Mouse (Mus musculus) neural tube, embryonic 12.5 days (tissue): ENCODE data around the gene Soga3. TPM values are rescaled to one million over a fixed set of nuclear protein-coding genes. Genes with fewer than 3 reads are reported as not detected.

Experiments used
- ATAC-seq: fragments of 200-750 bp; cut with Nextera tagmentation; 2 replicates; pipeline ENCODE4 v1.8.0; 2017; ENCODE audit warnings: low read depth, mild to moderate bottlenecking, moderate TSS enrichment, moderate library complexity; ENCODE audit not compliant: low FRiP score
- H3K27ac ChIP-seq: fragments of 300-500 bp; sonication (generic); 2 replicates; pipeline ENCODE4 v1.5.1; 2016
- H3K27me3 ChIP-seq: fragments of 300-500 bp; sonication (generic); replicated peaks from 2 replicates; pipeline ENCODE4 v1.6.1; 2016; ENCODE audit warnings: mild to moderate bottlenecking
- H3K36me3 ChIP-seq: fragments of 300-500 bp; sonication (generic); 2 replicates; pipeline ENCODE4 v1.6.1; 2016; ENCODE audit warnings: mild to moderate bottlenecking
- H3K4me1 ChIP-seq: fragments of 300-500 bp; sonication (generic); 2 replicates; pipeline ENCODE4 v1.6.1; 2016
- H3K4me2 ChIP-seq: fragments of 300-500 bp; sonication (generic); replicated peaks from 2 replicates; pipeline ENCODE4 v1.6.1; 2016; ENCODE audit warnings: mild to moderate bottlenecking
- H3K4me3 ChIP-seq: fragments of 300-500 bp; sonication (generic); 2 replicates; pipeline ENCODE4 v1.5.1; 2016
- H3K9ac ChIP-seq: fragments of 300-500 bp; sonication (generic); 2 replicates; pipeline ENCODE4 v1.6.1; 2016; ENCODE audit warnings: mild to moderate bottlenecking
- H3K9me3 ChIP-seq: fragments of 300-500 bp; sonication (generic); 2 replicates; pipeline ENCODE4 v1.6.1; 2016; ENCODE audit warnings: mild to moderate bottlenecking
- WGBS: fragments of 180-500 bp; shearing (Covaris S2); methylation state at CpG from one replicate; pipeline ENCODE4 v1.1.7; 2016; 5-methylcytosine and 5-hydroxymethylcytosine counted together
- polyA plus RNA-seq: library from polyadenylated mRNA; unstranded; fragments of >200 nt; fragmentation: Nextera tagmentation; extraction: Ambion mirVana; gene quantifications from 2 replicates; pipeline ENCODE4 v1.2.1, GENCODE M21; 2016

Gene Soga3
- 79.9 and 80.6 TPM in 2 replicates for polyA plus RNA-seq

DNA sequence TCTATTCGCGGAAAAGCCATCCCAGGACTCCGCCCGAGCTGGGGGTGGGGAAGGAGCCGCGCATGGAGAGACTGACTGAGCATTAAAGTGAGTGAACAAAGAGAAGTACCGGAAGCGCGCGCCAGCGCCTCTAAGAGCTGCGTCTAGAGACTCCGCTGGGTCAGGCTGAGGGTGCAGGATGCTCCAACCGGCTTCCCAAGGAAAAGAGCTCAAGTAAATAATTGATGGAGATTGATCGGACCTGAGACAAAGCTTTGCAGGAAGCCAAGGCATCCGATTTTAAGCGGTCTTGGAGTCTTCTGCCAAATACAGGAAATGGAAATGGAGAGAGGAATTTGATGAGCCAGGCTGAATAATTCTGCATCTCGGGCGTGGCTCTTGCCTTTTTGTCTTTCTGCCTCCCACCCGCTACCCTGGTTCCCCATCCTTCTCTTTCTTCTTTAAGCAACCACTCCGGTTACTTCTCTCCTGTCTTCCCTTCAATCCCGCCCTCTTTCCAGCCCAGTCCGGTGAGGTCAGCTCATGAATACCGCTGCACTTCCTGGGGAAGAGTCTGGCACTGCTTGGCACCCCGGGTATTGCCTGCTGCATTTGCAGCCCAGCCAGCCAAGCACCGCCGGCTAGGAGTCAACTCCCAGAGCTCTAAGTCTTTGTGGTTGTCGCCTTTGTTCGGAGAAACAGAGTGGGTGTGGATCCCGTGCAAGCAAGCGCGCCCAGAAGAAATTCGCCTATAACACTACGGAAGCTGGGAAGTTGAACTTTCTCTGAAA lies at the start of gene Soga3:
Gene Soga3, plus strand, starts transcription at position 274 of the 770 bp plus-strand sequence.
- H3K27me3 ChIP-seq, result no peaks in the 10 kb centered on the region
- H3K27ac ChIP-seq, result peak within 1 kb of the TSS; percentile 82
- H3K4me2 ChIP-seq, result peak within 1 kb of the TSS; percentile 87
- peaks cover 24% of the 10 kb centered on the region for H3K4me1 ChIP-seq
- no peaks in the 10 kb centered on the region for H3K9me3 ChIP-seq
- peak; percentile 86 for ATAC-seq
- WGBS, result under 1% methylated on average over 34 of the region's 34 CpGs
- H3K9ac ChIP-seq, result peak within 1 kb of the TSS; percentile 71
- peak within 1 kb of the TSS; percentile 78 for H3K4me3 ChIP-seq
- no peaks in the 10 kb centered on the region; the same call in 1 of the 2 replicates for H3K36me3 ChIP-seq

GRCm38 (mm10) chr10:29106962-29107361 lies 36.7 kb upstream of the Soga3 start:
- no peaks in the 10 kb centered on the region for H3K4me1 ChIP-seq
- H3K27me3 ChIP-seq, result no peaks in the 10 kb centered on the region
- no peaks in the 10 kb centered on the region for H3K36me3 ChIP-seq
- no peak overlapping the region for H3K4me3 ChIP-seq
- ATAC-seq, result peak; percentile 58
- WGBS, result 11% methylated on average over 4 of the region's 4 CpGs
- H3K27ac ChIP-seq, result no peak overlapping the region
- H3K4me2 ChIP-seq, result no peak overlapping the region
- H3K9ac ChIP-seq, result no peak overlapping the region
- no peaks in the 10 kb centered on the region for H3K9me3 ChIP-seq

DNA sequence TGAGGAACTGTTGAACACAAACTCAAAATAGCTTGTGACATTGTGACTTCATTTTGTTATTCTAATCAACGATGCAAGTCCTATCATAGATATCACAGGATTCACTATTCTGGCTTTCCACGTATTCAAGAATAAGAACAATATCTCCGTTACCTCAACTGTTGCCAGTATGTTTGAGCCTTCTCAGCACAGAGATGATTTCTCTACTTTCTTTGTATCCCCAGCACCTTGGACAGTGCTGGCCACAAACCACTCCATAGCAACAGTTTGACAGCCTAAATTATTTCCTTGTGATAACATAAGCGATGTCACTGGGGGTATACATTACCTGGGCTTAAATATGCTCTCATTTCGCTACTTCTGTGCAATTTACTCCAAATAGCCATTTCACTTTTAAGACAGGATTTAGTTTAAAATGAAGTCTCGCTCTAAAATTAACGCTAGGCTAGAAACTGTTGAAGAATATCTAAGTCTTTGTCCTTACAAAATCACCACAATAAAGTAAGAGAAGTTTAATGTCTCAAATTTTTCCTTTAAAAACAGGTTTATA lies 1.0 kb upstream of the Soga3 start:
- 0 out of 2 replicates have a peak overlapping the region, but pooled peaks have one; percentile 3 for H3K4me3 ChIP-seq
- H3K9me3 ChIP-seq, result no peaks in the 10 kb centered on the region
- peak overlapping the region; percentile 87 for H3K4me2 ChIP-seq
- H3K4me1 ChIP-seq, result peaks cover 13% of the 10 kb centered on the region; the same call in 1 of the 2 replicates
- no peak overlapping the region for H3K9ac ChIP-seq
- H3K36me3 ChIP-seq, result no peaks in the 10 kb centered on the region
- no peak for ATAC-seq
- H3K27ac ChIP-seq, result no peak overlapping the region
- H3K27me3 ChIP-seq, result no peaks in the 10 kb centered on the region
- 38% methylated on average over 7 of the region's 7 CpGs for WGBS

DNA sequence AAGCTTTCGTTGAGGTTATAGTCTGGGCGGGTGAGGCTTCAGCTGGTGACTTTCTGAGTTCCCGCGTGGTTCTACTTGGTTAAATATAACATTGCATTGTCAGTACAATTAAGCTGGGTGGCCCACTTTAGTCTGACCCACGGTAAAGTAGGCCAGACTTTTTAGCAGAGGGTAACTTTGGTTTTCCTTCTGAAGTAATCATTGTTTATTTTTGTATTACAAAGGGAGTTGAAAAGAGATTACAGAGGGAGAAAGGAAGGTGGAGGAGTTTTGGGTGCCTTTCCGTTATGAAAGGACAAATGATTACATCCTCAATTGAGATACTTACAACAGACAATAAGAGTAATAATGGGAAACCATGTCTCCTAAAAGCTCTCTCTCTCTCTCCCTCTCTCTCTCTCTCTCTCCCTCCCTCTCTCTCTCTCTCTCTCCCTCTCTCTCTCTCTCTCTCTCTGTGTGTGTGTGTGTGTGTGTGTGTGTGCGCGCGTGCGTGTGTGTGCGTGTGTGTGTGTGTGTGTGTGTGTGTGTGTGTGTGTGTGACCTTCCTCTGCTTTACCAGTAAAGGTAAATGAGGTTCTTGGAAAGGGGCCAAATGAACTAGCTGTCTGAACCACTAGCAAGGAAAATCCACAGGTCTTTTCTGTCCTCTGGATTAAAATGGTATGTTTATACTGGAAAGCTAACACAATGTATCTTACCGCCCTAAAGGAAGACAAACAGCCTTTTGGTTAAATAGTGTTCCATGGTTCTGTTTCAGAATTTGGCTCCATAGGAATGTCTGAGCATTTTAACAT lies 1.2 kb downstream of the Soga3 start:
- Histone ChIP-seq H3K9me3 (no peaks in the 10 kb centered on the region), H3K27ac (peak overlapping the region; percentile 82; the same call in 1 of the 2 replicates), H3K9ac (peak overlapping the region; percentile 71), H3K27me3 (no peaks in the 10 kb centered on the region), H3K4me2 (peak overlapping the region; percentile 87), H3K4me1 (peaks cover 25% of the 10 kb centered on the region), H3K4me3 (peak overlapping the region; percentile 78), H3K36me3 (no peaks in the 10 kb centered on the region; the same call in 1 of the 2 replicates)
- WGBS, result 9% methylated on average over 7 of the region's 12 CpGs
- ATAC-seq, result no peak

DNA sequence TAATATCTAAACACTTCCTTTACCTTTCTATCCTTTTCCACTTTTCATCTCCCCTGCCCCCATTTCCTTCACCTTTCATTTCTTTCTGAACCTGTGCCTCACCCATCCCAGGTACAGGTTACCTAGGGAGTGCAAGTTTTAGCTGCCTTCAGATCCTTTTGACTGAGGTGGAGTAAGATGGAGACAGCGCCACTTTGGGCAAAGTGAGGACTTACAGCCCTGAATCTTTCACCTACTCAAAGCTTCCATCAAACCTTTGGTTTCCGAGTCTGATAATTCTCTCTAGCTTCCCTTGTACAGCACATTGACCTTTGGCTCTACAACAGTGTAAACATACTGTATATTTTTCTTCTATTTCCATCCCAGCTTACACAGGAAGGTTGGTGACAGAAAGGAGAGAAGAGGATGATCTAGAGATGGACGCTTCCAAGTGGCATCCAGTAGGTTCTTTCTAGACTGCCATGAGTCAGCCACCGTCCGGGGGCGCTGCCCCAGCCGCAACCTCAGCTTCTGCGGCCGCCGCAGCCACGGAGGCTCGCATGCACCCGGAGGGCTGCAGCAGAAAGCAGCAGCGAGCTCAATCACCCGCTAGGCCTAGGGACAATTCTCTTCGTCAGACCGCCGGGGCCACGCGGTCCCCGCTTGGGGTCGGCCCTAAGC lies 2.7 kb downstream of the Soga3 start:
- Histone ChIP-seq H3K9me3 (no peaks in the 10 kb centered on the region), H3K27ac (peak overlapping the region; percentile 84), H3K4me1 (peaks cover 25% of the 10 kb centered on the region), H3K9ac (peak overlapping the region; percentile 78), H3K27me3 (no peaks in the 10 kb centered on the region), H3K36me3 (peaks cover 3% of the 10 kb centered on the region), H3K4me3 (peak overlapping the region; percentile 78), H3K4me2 (peak overlapping the region; percentile 87)
- peak; percentile 27 for ATAC-seq
- WGBS, result under 1% methylated on average over 22 of the region's 22 CpGs

GRCm38 (mm10) chr10:29146858-29147640 lies 3.4 kb downstream of the Soga3 start:
- H3K27me3 ChIP-seq, result no peaks in the 10 kb centered on the region
- peak overlapping the region; percentile 87 for H3K4me2 ChIP-seq
- H3K4me3 ChIP-seq, result peak overlapping the region; percentile 78
- under 1% methylated on average over 64 of the region's 65 CpGs for WGBS
- H3K4me1 ChIP-seq, result peaks cover 25% of the 10 kb centered on the region
- H3K9me3 ChIP-seq, result no peaks in the 10 kb centered on the region
- peak overlapping the region; percentile 78 for H3K9ac ChIP-seq
- ATAC-seq, result peak; percentile 65
- H3K27ac ChIP-seq, result peak overlapping the region; percentile 84
- H3K36me3 ChIP-seq, result peaks cover 5% of the 10 kb centered on the region

DNA sequence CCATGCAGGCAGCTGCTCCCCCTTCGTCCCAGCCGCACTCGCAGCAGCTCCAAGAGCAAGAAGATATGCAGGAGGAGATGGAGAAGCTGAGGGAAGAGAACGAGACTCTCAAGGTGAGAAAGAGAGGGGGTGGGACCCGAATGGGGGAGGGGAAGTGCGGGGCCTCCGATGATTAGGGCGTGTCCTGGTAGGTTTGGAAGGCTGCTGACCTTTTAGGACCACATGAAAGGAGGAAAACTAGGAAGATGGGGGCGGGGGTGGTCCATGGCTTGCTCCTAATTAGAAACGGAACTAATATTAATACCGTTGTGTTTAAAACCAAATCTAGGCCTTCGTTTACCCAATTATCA lies 4.0 kb downstream of the Soga3 start:
- H3K4me2 ChIP-seq, result peak overlapping the region; percentile 87
- H3K4me3 ChIP-seq, result peak overlapping the region; percentile 78
- H3K9ac ChIP-seq, result peak overlapping the region; percentile 78
- no peak for ATAC-seq
- H3K9me3 ChIP-seq, result no peaks in the 10 kb centered on the region
- H3K36me3 ChIP-seq, result peaks cover 10% of the 10 kb centered on the region
- peak overlapping the region; percentile 84 for H3K27ac ChIP-seq
- no peaks in the 10 kb centered on the region for H3K27me3 ChIP-seq
- 1% methylated on average over 12 of the region's 12 CpGs for WGBS
- H3K4me1 ChIP-seq, result peaks cover 25% of the 10 kb centered on the region

DNA sequence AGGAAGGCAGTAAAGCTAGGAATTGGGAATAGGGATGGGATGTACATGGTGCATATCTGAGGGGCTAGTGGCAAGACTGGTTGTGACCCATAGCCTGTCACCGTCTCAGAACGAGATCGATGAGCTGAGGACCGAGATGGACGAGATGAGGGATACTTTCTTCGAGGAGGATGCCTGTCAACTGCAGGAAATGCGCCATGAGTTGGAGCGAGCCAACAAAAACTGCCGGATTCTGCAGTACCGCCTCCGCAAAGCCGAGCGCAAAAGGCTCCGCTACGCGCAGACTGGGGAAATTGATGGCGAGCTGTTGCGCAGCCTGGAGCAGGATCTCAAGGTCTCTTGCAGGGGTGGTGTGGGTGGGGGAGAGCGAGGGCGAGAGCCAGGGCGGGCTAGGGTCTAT lies 4.4 kb downstream of the Soga3 start:
- Histone ChIP-seq H3K9me3 (no peaks in the 10 kb centered on the region), H3K4me1 (peaks cover 25% of the 10 kb centered on the region), H3K27ac (no peak overlapping the region), H3K9ac (peak overlapping the region; percentile 78), H3K4me2 (peak overlapping the region; percentile 87), H3K4me3 (peak overlapping the region; percentile 78), H3K27me3 (no peaks in the 10 kb centered on the region), H3K36me3 (peaks cover 14% of the 10 kb centered on the region)
- WGBS, result 2% methylated on average over 21 of the region's 21 CpGs
- no peak for ATAC-seq

- WGBS, result 80% methylated on average over 3 of the region's 3 CpGs
- H3K36me3 ChIP-seq, result peaks cover 50% of the 10 kb centered on the region
- no peak overlapping the region for H3K27ac ChIP-seq
- no peaks in the 10 kb centered on the region for H3K9me3 ChIP-seq
- no peaks in the 10 kb centered on the region for H3K27me3 ChIP-seq
- no peak overlapping the region for H3K9ac ChIP-seq
- ATAC-seq, result no peak
- no peak overlapping the region for H3K4me2 ChIP-seq
- no peaks in the 10 kb centered on the region for H3K4me1 ChIP-seq
- no peak overlapping the region for H3K4me3 ChIP-seq
Measured at GRCm38 (mm10) chr10:29155304-29155703, 11.7 kb downstream of the Soga3 start.

DNA sequence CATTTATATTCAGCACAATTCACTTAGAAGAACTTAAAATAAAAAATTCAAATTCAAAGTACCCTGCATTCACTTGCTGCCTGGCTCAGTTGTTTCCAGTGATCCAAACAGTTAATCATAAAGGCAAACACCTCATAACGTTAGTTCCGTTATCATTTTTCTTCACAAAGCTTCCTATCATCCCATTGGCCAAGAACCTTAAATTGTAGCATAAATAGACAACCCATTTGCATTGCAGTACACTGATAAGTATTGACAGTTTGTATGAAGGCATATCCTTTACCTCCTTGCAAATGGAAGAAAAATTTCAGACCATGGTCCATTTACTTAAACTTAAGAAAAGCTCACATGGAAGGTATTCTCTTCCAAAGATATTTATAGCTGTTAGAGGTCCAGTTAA lies 18.0 kb downstream of the Soga3 start:
- WGBS, result 80% methylated on average over 2 of the region's 2 CpGs
- no peak overlapping the region for H3K4me3 ChIP-seq
- no peak overlapping the region for H3K9ac ChIP-seq
- H3K36me3 ChIP-seq, result peaks cover 43% of the 10 kb centered on the region
- H3K4me1 ChIP-seq, result no peaks in the 10 kb centered on the region
- no peaks in the 10 kb centered on the region for H3K9me3 ChIP-seq
- H3K27me3 ChIP-seq, result no peaks in the 10 kb centered on the region
- no peak overlapping the region for H3K27ac ChIP-seq
- H3K4me2 ChIP-seq, result no peak overlapping the region
- ATAC-seq, result no peak

DNA sequence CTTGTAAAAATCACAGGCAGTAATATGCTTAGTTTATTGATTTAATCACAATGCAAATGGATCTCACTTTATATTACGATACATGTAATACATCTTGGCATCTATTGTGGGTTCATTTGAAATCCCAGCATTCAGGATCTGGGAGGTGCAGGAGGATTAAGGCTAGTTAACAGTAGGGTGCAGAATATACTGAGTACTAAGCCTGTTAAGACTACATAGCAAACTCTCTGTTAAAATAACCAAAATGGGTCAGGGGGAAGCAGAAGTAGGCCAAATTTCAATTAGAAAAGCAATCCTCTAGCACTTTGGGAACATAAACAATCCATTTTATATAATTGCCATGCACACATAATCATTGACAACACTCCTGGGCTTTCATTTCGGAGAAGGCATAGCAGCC lies 30.1 kb downstream of the Soga3 start:
- Histone ChIP-seq H3K4me2 (no peak overlapping the region), H3K4me1 (no peaks in the 10 kb centered on the region), H3K27ac (no peak overlapping the region), H3K9ac (no peak overlapping the region), H3K36me3 (peaks cover 48% of the 10 kb centered on the region), H3K9me3 (peaks cover 4% of the 10 kb centered on the region; the same call in 1 of the 2 replicates), H3K4me3 (no peak overlapping the region), H3K27me3 (no peaks in the 10 kb centered on the region)
- 87% methylated on average over 2 of the region's 2 CpGs for WGBS
- no peak for ATAC-seq
